Mouse (Mus musculus): ENCODE results near the gene Tnfsf9.

Gene Tnfsf9

DNA sequence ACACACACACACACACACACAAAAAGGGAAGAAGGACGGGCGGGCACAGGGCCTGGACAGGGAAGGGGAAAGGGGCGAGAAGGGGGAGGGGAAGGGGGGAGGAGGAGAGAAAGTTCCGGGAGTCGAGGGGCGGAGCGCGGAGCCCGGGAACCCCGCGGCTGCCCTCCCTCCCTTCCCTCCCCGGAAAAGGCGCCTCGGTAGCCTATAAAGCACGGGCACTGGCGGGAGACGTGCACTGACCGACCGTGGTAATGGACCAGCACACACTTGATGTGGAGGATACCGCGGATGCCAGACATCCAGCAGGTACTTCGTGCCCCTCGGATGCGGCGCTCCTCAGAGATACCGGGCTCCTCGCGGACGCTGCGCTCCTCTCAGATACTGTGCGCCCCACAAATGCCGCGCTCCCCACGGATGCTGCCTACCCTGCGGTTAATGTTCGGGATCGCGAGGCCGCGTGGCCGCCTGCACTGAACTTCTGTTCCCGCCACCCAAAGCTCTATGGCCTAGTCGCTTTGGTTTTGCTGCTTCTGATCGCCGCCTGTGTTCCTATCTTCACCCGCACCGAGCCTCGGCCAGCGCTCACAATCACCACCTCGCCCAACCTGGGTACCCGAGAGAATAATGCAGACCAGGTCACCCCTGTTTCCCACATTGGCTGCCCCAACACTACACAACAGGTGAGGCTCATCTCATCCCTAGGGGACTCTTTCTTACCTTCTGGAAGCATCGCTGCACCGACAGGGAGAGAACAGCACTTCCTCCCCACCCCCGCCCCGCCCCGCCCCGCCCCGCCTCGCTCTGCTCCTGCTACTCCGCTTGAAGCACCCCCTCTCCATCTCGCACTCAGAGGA lies at the start of gene Tnfsf9:
Gene Tnfsf9, plus strand, starts transcription at position 145 of the 854 bp plus-strand sequence.
- no peak for DNase-seq (ENCODE audit: low spot score in 2 of 2)

DNA sequence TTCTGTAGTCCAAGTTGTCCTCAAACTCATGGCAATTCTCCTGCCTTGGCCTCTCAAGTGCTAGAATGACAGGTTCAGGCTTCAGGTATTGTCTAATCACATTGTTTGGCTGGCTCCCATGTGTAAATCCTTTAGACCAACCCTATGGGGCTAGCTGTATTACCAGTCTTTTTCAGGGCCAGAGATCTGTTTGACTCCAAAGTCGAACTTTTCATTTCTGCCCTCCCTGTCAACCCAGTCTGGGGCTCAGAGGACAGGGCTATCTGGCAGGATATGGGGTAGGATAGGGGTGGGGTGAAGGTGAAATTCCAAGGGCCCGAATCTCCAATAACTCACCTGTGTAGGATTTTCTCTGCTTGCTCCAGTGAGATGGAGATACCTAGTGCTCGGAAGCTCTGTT lies 48.9 kb upstream of the Tnfsf9 start:
- no peak for DNase-seq (ENCODE audit: low spot score in 2 of 2)

DNA sequence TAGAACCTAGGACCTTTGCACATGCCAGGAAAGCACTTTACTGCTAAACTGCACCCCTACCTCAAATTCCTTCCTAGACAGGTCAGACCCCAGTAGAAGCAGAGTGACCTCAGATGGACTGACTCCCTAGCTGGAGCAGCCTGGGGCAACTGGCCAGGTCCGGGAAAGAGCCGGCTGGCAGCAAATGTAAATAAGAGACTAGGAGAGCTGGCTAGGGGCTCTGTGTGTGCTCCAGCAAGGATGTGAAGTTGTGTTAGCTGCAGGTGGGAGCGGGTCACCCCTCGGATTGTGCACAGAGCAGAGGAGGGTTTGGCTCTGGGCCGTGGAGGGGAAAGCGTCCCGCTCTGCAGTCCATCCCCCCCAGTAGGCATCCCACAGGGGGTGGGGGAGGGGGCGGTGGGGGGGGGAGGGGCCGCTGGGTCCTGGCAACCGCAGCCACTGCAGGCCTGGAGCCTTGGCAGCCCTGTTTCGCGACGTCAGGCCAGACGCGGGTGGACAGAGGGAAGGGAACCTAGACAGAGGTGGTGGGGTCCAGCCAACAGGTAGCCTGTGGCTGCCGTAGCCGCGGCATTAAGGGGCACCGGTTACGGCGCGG lies 46.1 kb upstream of the Tnfsf9 start, which contains the start of gene Crb3:
Gene Crb3, plus strand, starts transcription at position 215 of the 595 bp plus-strand sequence.
- no peak for DNase-seq (ENCODE audit: low spot score in 2 of 2)

DNA sequence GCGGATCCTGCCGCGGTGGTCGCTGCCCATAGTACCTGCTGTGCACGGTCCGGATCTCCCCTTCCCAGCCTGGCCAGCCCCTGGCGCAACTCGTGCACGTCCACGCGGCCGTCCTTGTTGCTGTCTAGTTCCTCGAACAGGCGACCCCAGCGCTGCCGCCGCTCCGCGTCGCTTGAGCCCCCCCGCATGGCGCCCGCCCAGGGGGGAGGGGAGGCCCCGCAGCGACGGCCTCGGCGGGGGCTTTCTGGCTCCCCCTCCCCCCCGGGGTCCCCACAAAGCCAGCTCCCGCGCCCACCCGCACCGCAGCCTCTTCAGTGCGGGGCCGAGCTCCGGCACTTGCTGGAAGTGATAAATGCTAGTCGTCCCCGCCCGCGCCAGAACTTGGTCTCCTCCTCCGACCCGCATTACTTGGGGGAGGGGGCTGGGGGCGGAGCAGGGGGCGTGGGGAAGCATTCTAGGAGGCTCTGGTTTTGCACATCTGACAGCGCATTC lies 45.6 kb upstream of the Tnfsf9 start, which contains the start of gene Slc25a23:
Gene Slc25a23, minus strand, starts transcription at position 378 of the 492 bp plus-strand sequence.
- DNase-seq (ENCODE audit: low spot score in 2 of 2), result peak; percentile 46 to 56

DNA sequence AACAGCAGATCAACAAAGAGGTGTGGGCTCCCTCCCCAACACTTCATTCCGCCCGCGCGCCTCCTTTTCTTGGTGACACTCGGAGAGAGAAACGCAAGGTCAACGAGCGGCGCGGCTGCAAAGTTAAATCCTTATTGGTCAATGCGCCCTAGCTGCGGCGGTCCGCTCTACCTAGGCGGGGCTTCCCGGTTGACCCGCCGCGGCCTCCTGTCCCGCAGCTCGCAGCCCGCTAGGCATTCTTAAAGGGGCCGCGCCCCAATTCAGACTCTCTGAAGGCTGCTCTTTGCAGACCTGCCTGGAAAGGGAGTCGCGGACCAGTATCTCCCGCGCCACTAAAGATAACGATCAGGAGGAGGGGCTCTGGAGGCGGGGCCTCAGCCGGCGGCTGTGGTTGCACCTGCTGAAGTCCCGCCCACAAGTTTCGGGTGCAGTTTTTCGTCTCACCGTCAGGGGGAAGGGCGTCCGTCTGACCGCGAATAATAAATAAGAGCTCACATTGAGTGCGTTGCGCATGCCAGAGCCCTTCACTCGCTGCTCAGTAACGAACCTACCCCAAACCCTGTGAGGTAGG lies 44.8 kb upstream of the Tnfsf9 start:
- peak; percentile 91 to 92 for DNase-seq (ENCODE audit: low spot score in 2 of 2)

DNA sequence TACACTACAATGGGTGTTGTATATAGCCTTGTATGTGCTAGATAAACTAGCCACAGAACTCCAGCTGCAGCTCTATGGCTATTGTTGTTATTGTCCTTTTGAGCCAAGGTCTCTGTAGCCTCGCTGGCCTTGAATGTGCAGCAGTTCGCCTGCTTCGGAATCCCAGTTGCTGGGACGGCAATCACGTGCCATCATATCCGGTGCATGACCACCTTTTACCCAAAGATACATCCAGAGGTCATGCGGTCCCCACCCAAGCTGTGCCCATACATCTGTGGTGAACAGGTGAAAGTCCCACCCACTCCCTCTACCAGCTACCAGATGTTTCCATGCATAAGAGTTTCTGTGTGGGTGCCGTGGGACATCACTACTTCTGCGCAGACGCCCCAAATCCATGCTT lies 44.1 kb upstream of the Tnfsf9 start:
- DNase-seq (ENCODE audit: low spot score in 2 of 2), result no peak

DNA sequence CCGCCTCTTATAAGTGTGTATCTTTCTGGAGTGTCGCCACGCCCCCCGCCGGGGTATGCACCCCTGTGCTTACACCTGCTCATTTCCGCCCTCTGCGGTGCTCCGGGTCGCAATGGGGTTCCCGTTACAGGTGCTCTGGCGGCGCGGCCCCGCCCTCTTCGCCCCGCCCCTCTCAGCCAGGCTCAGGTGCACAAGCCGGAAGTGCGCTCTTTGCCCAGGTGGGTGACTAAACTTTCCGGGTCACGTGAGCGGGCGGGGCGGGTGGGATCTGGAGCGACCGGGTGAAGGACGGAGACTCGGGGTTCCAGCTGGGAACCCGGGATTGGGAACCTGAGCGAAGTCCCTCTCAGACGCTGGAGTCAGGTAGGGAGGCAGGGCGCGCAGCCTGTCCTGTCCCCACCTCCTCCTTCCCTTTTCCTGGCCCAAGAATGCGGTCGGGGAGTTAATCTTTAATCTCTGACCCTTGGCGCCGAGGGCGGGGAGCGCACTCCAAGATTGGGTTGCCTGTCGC lies 43.1 kb upstream of the Tnfsf9 start:
- DNase-seq (ENCODE audit: low spot score in 2 of 2), result no peak

DNA sequence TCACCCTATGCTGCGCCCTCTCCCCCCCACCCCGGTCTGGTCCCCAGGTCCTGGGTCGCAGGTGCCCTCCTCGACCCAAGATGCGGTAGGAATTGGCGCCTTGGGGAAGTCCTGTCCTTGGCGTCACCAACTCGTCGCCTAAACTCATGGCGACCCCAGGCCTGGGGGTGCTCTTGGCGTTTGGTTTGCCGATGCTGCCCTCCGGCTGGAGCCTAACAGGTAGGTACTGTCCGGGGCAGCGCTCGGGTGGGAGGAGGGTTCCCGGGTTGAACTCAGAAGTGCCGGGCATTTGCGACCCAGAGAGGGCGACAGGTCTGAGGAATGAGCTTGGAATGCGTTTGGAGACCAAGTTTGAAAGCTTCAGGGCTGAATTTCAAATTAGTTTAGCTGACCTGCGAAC lies 42.6 kb upstream of the Tnfsf9 start:
- no peak for DNase-seq (ENCODE audit: low spot score in 2 of 2)

DNA sequence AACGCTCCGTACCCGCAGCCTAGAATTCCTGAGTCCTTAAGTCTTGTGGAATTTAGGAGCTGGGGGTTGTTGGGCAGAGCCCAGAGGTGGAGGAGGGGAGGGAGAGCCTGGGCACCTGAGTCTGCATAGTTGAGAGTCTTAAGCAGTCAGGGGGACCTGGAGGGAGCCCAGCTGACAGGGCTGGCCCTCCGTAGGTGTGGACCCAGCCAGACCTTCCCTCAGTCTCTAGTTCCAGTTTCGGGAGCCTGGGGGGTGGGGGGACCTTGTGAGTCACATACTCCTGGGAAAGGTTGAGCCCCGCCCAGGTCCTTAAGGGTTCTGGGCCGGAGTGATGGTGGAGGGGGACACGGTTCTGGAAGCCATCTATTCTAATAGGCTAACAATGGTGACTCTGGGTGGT lies 42.1 kb upstream of the Tnfsf9 start:
- DNase-seq (ENCODE audit: low spot score in 2 of 2), result no peak

DNA sequence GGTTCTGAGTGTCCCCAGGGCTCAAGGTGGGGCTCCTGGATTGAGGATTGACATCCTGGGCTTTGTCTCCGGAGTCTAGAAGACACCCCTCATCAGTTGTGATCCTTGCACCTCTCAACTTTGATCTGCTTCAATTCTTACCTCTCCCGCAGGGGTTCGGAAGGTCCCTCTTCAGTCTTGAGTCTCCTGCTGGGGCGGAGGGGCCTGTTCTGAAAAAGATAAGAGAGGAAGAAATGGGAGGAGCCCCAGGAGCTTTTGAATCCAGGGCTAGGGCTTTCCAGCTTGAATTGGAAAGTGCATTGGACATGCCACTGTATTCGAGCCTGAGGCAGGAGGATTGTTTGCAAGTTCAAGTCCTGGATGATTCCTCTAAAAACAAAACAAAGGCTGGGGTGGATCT lies 38.2 kb upstream of the Tnfsf9 start:
- DNase-seq (ENCODE audit: low spot score in 2 of 2), result no peak

DNA sequence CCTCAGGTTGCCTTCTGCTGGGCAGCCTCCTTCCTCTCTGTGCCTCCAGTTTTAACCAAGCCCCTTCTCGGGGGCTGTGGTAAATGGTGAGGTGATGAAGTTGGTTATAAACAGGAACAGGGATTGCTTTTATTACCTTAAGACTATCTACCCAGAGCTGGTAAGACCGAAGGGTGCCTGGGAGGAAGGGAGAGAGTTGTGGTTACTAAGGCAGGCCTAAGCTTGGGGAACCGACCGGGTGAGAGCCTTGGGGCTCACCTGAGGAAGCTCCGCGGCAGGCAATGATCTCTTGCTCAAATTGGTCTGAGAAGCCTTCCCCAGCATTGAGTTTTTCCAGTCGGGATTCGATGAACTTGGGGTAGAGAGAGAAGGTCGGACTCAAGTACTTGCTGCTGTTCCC lies 34.9 kb upstream of the Tnfsf9 start:
- DNase-seq (ENCODE audit: low spot score in 2 of 2), result no peak

DNA sequence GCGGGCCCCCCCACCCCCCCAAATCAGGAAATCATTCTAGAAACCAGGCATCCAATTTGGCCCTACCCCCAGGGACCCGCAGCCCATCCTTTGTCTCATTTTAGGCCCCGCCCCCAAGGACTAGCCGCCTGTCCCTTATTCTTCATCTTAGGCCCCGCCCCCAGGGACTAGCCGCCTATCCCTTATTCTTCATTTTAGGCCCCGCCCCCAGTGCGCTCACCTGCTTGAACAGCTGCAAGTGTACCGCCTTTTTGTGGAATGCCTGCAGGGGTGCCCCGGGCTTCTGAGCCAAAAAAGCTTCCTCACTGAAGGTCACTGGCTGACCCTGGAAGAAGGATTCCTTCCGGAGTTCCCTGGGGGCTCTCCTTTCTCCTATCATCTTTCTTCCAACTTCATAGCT lies 34.4 kb upstream of the Tnfsf9 start:
- no peak for DNase-seq (ENCODE audit: low spot score in 2 of 2)

DNA sequence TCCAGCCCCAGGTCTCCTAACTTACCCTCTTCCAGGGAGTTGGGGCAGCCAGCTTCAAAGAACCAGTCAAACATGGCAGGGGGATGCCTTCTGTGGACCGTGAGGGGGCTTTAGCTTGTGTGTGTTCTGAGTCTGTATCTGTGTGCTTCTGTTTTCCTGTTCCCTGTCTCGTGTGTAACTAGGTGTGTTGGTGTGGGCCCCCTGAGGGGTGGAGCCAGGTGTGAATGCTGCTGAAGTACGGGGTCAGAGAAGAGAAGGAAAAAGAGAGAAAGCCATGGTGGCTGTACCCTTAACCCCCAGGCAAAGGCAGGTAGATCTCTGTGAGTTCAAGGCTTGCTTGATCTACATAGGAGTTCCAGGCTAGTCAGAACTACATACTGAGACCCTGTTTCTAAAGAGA lies 28.2 kb upstream of the Tnfsf9 start:
- no peak for DNase-seq (ENCODE audit: low spot score in 2 of 2)

DNA sequence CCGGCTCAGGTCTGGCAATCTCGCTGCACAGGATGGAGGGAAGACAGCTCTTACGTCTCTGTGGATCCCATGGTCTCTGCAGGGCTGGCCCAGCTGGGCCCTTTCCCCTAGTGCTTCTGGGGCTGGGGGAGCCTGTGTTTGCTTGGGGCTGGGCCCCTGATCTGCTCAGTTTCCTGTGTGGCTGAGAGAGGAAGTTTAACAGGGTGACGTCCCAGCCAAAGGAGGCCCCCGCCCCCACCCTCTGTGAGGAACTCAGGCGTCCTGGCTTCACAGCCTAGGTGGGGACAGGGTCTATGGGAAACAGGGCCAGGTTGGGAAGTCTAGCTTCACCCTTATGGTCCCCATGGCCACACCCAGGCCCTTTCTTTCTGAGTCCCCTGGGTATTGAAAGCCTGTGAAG lies 26.8 kb upstream of the Tnfsf9 start, which contains the start of gene Dennd1c:
Gene Dennd1c, minus strand, starts transcription at position 179 of the 400 bp plus-strand sequence.
- DNase-seq (ENCODE audit: low spot score in 2 of 2), result no peak

DNA sequence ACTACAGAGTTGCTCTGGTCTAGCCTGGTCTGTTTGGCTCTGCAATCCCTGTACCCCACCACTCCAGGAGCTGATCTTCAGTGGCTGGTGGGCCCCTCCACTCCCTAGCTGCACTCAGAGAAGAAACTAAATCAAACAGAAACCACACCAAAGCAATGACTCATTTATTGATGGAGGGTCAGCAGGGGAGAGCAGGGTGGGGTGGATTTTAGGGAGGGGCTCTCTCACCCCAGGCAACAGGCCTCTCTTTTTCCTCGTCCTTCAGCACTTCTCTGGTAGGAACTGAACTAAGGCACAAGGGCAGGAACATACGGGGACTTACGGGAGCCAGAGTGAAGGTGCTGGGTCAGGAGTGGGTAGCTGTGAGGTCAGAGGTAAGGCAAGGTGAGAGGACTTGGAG lies 25.2 kb upstream of the Tnfsf9 start:
- no peak for DNase-seq (ENCODE audit: low spot score in 2 of 2)

DNA sequence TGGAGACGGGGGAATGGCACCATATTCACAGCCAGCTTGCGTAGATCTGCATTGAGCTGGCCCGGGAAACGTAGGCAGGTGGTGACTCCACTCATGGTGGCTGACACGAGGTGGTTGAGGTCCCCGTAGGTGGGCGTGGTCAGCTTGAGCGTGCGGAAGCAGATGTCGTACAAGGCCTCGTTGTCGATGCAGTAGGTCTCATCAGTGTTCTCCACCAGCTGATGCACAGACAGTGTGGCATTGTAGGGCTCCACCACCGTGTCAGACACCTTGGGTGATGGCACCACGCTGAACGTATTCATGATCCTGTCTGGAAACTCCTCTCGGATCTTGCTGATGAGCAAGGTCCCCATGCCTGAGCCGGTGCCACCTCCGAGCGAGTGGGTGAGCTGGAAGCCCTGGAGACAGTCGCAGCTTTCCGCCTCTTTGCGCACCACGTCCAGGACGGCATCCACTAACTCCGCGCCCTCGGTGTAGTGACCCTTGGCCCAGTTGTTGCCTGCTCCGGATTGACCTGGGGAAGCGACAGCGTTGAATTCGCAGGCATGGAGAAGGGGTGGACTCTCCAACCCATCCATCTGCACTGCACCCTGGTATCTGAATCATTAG lies 23.8 kb upstream of the Tnfsf9 start:
- peak in 1 of 2 experiments; percentile 17 for DNase-seq (ENCODE audit: low spot score in 2 of 2)

DNA sequence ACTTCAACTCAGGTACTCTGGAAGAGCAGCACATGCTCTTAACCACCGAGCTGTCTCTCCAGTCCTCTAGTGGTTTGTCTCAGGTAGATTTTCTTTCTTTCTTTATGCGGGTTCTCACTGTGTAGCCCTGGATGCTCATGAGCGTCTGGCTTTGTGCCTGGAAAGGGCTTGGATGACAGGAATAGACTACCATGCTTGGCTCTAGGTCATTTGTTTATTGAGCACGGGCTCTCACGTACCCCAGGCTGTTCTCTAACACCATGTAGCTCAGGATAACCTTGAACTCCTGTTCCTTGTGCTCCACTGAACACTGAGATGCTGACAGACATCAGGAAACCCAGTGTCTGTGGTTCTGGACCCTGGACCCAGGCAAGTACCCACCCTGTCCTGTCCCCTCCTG lies 22.6 kb upstream of the Tnfsf9 start:
- no peak for DNase-seq (ENCODE audit: low spot score in 2 of 2)

DNA sequence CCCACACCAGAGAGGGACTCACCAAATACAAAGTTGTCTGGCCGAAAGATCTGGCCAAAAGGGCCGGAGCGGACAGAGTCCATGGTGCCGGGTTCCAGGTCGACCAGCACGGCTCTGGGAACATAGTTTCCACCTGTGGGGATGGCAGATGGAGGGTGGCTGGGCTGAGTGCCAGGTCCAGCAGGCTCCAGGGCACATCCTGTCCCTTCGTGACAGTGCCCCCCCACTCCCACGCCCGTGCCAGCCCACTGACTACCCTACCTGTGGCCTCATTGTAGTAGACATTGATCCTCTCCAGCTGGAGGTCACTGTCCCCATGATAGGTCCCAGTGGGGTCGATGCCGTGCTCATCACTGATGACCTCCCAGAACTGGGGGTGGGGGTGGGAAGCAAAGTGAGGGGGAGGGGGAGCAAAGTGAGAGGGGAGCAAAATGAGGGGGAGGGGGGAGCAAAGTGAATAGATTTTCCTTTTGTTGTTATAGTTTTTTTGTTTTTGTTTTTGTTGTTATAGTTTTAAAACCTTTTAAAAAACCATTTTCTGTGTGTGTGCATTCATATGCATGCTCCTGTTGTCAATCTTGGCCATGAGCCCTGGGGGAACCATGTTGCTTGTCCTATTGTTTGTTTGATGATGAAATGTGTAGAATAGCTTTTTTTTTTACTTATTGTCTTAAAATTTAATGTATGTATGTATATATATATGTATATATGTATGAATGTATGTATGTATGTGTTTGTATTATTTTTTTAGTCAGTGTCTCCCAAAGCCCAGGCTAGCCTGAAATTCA lies 19.0 kb upstream of the Tnfsf9 start:
- DNase-seq (ENCODE audit: low spot score in 2 of 2), result peak in 1 of 2 experiments; percentile 11

DNA sequence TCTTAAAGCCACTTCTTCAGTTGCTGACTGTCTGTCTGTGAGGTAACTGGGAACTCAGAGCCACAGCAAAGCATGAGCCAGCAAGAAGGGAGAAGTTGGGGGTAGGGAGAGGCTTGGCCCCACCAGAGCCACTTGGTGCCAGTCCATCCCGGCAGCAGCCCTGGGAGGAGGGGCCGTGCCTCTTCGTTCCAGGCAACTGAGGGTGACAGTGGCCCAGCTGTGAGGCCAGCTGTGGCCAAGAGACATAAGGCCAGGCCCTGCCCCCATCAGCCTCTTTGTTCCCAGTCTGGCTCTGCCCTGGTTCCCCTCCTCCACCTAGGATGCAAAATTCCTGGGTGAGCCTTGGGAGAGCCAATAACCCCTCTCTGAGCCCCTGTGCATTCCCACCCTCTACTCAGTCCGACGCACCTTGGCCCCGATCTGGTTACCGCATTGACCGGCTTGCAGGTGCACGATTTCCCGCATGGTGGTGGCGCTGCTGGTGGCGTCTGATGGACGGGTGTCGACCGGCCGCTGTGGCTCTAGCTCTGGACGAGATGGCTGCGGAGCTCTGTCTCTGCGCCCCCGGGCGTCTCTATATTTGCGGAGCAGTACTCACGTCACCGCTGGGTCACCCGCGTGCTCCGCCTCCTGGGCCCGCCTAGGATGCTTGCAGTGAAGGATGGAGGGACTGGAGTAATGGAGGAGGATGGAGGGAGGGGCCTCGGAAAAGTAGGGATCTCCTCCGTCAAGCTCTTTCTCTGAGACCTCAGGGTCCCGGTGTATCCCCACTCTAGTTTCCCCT lies 17.9 kb upstream of the Tnfsf9 start, which contains the start of gene Tubb4a:
Gene Tubb4a, minus strand, starts transcription at position 734 of the 784 bp plus-strand sequence.
- peak; percentile 72 to 82 for DNase-seq (ENCODE audit: low spot score in 2 of 2)

DNA sequence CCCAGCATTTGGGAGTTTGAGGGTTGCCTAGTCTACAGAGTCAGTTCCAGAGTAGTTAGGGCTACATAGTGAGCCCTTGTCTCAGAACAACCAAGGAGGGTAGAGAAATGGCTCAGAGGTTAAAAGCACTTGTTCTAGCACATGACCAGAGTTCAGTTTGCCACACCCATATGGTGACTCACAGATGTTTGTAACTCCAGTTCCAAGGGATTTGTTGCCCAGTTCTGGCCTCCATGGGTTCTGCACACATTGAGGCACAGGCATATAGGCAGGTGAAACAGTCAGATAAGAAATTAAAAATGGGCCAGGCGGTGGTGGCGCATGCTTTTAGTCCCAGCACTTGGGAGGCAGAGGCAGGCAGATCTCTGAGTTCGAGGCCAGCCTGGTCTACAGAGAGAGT lies 10.9 kb upstream of the Tnfsf9 start:
- no peak for DNase-seq (ENCODE audit: low spot score in 2 of 2)
